Mouse (Mus musculus): ENCODE measurements around the gene Gcm1.

The Gcm1 gene

DNA sequence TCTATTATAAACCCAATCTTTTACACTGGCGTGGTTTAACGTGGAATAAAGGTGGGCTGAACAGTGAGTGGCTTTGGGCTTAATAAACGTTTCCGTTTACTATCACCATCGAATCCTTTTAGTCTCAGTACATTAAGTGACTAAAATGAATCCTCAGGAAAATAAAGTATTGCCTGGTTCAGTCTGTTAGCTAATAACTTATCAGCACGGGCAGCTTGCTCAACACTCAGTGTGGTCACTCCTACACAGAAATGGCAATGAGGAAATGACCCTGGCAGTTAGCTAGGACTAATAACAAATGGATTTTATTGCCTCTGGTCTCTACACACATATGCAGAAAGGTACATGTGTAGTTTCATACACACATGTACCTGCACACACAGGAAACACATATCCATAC lies 53.2 kb downstream of the Gcm1 start:
- no peak for DNase-seq

- no peak for DNase-seq
Measured at GRCm38 (mm10) chr9:78105501-78105932, 53.8 kb downstream of the Gcm1 start.

DNA sequence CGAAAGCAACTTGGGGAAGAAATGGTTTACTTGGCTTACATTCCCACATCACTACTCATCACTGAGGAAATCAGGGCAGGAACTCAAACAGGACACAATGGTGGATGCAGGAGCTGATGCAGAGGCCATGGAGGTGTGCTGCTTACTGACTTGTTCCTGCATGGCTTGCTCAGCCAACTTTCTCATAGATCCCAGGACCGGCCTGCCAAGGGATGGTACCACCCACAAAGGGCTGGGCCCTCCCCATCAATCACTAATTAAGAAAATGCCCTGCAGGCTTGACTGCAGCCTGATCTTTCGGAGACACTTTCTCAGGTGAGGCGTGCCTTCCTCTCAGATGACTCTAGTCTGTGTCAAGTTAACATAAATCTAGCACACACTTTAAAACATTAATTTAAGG lies 55.1 kb downstream of the Gcm1 start:
- DNase-seq = peak; percentile 64

- no peak for DNase-seq
Measured at GRCm38 (mm10) chr9:78107582-78107911, 55.8 kb downstream of the Gcm1 start.

GRCm38 (mm10) chr9:78107912-78108795 lies 56.4 kb downstream of the Gcm1 start:
- DNase-seq = peak; percentile 73

- peak; percentile 93 for DNase-seq
Measured at GRCm38 (mm10) chr9:78108796-78109239, 57.1 kb downstream of the Gcm1 start, which contains the start of the genes Fbxo9 and Ick. Fbxo9 (minus strand) TSS chr9:78109065. Ick (plus strand) TSS chr9:78109192.

DNA sequence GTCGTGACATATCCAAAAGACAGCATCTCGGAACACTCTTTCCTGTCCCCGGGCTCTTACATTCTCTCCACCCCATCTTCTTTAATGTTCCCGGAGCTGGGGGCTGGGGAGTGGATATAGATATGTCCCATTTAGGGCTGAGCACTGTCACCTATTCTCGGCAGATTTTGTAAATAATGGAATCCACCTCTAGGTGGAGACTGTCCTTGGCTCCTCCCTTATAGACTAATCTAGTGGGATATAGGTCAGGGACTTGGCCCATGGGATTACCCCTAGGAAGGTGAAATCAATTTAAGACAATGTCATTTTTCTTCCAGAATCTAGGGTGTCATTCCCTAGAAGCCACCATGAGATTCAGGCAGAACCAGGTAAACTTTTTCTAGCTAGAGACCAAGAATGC lies 57.9 kb downstream of the Gcm1 start:
- no peak for DNase-seq

DNA sequence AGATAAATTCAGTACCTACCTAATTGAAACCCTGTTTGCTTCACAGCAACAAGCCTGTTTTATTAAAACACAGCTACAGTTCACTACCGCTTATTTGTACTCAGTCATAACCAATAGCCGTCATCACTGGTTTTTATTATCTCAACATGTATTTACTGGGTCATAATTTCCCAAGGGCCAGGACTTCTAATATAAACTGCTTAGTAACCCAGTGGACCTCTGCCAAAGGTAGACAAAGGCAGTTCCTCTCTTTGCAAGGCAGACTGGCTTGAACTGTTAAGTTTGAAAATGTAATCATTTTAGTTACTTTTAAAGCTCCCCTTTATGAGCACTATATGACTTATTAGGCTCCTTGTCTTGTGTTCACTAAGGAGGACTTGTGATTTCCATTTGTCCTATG lies 59.7 kb downstream of the Gcm1 start:
- no peak for DNase-seq

DNA sequence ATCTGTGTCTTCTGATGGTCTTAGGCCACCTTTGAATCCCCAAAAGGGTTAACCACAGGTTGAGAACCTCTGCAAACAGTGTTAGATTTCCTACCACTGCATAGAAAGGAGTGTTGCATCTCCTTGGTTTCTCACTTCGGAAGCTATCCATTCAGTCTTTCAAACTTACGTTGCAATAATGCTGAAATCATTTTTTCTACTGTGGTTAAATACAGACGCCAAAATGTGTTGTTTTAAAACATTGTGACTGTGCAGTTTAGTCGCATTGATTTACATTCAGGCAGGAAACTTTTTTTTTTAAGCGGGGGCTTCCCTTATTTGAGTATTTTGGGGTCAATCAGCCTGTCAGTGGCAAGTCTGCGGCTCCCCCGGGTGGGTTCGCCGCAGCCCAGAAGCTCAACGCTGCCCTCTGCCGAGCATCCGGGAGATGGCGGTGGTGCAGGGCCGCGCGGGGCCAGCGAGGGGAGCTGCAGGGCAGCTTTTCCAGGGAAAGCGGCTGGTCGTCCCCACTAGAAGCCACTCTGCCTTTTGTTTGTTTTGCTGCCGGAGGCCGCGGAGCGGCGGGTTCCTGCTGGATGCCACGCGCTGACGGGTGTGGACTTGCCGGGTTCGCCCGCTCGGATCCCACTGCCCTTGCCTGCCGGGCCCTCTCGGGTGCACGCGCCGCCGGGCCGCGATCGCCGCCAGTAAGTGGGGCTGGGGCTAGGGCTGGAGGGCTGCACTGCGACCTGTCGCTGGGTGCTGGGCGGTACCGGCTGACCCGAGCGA lies 61.2 kb downstream of the Gcm1 start:
- peak; percentile 89 for DNase-seq

DNA sequence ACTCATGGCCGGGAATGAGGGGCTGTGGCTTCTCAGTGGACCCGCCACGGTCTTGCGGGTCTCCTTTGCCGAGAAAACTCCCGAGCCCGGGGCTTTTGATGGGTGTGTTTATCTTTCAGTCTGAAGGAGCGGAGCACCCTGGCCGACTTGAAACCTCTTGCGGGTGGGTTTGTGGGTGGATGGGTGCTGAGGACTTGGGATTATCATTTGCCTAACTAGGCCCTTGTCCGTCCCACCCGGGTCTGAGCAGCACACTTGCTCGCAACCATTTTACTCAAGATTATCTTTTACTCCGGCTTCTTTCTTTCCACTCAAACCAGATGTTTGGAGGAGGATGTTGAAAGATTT lies 61.8 kb downstream of the Gcm1 start:
- DNase-seq = no peak

Measured in kidney, adult 11 months (tissue).